Mouse (Mus musculus) lung, embryonic 16.5 days (tissue): ENCODE measurements at regions not wholly inside any gene's neighbourhood (a gene's known extent, or its start where the extent isn't known, plus 50 kb on each side); places are given as distances from the start of the nearest gene placed in this dataset.
A peak's percentile ranks its signal among the peaks of the same experiment; 100 is the strongest.

Experiments
- ATAC-seq: fragments of 200-750 bp; cut with Nextera tagmentation; 2 replicates; pipeline ENCODE4 v1.8.0; 2017; ENCODE audit warnings: low read depth, mild to moderate bottlenecking, moderate library complexity
- H3K27ac ChIP-seq: fragments of 300-500 bp; sonication (generic); 2 replicates; pipeline ENCODE4 v1.5.1; 2014; ENCODE audit warnings: mild to moderate bottlenecking, control low read depth, low read length
- H3K27me3 ChIP-seq: fragments of 300-500 bp; sonication (generic); 2 replicates; pipeline ENCODE4 v1.6.1; 2014; ENCODE audit warnings: low read depth, low read length, mixed read lengths; ENCODE audit not compliant: control insufficient read depth, insufficient read depth
- H3K36me3 ChIP-seq: fragments of 300-500 bp; sonication (generic); 2 replicates; pipeline ENCODE4 v1.6.1; 2014; ENCODE audit warnings: low read length; ENCODE audit not compliant: control insufficient read depth, insufficient read depth
- H3K4me1 ChIP-seq: fragments of 300-500 bp; sonication (generic); replicated peaks from 2 replicates; pipeline ENCODE4 v1.6.1; 2014; ENCODE audit warnings: low read length, mixed read lengths; ENCODE audit not compliant: control insufficient read depth, insufficient read depth
- H3K4me2 ChIP-seq: fragments of 300-500 bp; sonication (generic); 2 replicates; pipeline ENCODE4 v1.6.1; 2014; ENCODE audit warnings: low read depth, low read length, control low read depth
- H3K4me3 ChIP-seq: fragments of 300-500 bp; sonication (generic); 2 replicates; pipeline ENCODE4 v1.5.1; 2014; ENCODE audit warnings: mild to moderate bottlenecking, low read length, control low read depth
- H3K9ac ChIP-seq: fragments of 300-500 bp; sonication (generic); 2 replicates; pipeline ENCODE4 v1.6.1; 2014; ENCODE audit warnings: low read length, control low read depth
- H3K9me3 ChIP-seq: fragments of 300-500 bp; sonication (generic); 2 replicates; pipeline ENCODE4 v1.6.1; 2016; ENCODE audit warnings: low read length; ENCODE audit not compliant: control insufficient read depth
- WGBS: fragments of 180-500 bp; shearing (Covaris S2); extraction: QIAGEN DNeasy Blood & Tissue Kit; methylation state at CpG from one replicate; pipeline ENCODE4 v1.1.7; 2014; 5-methylcytosine and 5-hydroxymethylcytosine counted together

- Histone ChIP-seq H3K27ac (no peak overlapping the region), H3K27me3 (no peaks in the 10 kb centered on the region), H3K4me1 (no peaks in the 10 kb centered on the region), H3K4me3 (no peak overlapping the region), H3K4me2 (no peak overlapping the region), H3K36me3 (no peaks in the 10 kb centered on the region), H3K9ac (no peak overlapping the region), H3K9me3 (no peaks in the 10 kb centered on the region)
- WGBS, result 65% methylated on average over 1 of the region's 1 CpGs
- ATAC-seq, result no peak
Measured at GRCm38 (mm10) chr2:117910781-117911180, 200.9 kb upstream of the Thbs1 start.

GRCm38 (mm10) chr2:117912722-117913121 lies 199.0 kb upstream of the Thbs1 start:
- no peak overlapping the region for H3K4me3 ChIP-seq
- H3K4me1 ChIP-seq, result no peaks in the 10 kb centered on the region
- no peaks in the 10 kb centered on the region for H3K9me3 ChIP-seq
- ATAC-seq, result no peak
- no peaks in the 10 kb centered on the region for H3K27me3 ChIP-seq
- H3K9ac ChIP-seq, result no peak overlapping the region
- WGBS, result 74% methylated on average over 2 of the region's 2 CpGs
- no peaks in the 10 kb centered on the region for H3K36me3 ChIP-seq
- no peak overlapping the region for H3K27ac ChIP-seq
- no peak overlapping the region for H3K4me2 ChIP-seq

- H3K9me3 ChIP-seq, result no peaks in the 10 kb centered on the region
- WGBS, result 96% methylated on average over 4 of the region's 4 CpGs
- no peak overlapping the region for H3K27ac ChIP-seq
- ATAC-seq, result no peak
- no peaks in the 10 kb centered on the region for H3K27me3 ChIP-seq
- no peak overlapping the region for H3K4me3 ChIP-seq
- no peaks in the 10 kb centered on the region for H3K4me1 ChIP-seq
- no peak overlapping the region for H3K9ac ChIP-seq
- no peak overlapping the region for H3K4me2 ChIP-seq
- H3K36me3 ChIP-seq, result no peaks in the 10 kb centered on the region
Measured at GRCm38 (mm10) chr2:117913846-117914245, 197.8 kb upstream of the Thbs1 start.

GRCm38 (mm10) chr2:117915821-117916220 lies 195.9 kb upstream of the Thbs1 start:
- no peaks in the 10 kb centered on the region for H3K27me3 ChIP-seq
- H3K36me3 ChIP-seq, result no peaks in the 10 kb centered on the region
- H3K4me1 ChIP-seq, result no peaks in the 10 kb centered on the region
- H3K4me2 ChIP-seq, result no peak overlapping the region
- WGBS, result 63% methylated on average over 2 of the region's 2 CpGs
- no peak overlapping the region for H3K9ac ChIP-seq
- no peak overlapping the region for H3K27ac ChIP-seq
- H3K4me3 ChIP-seq, result no peak overlapping the region
- ATAC-seq, result peak; percentile 49; the same call in 1 of the 2 replicates
- H3K9me3 ChIP-seq, result no peaks in the 10 kb centered on the region

GRCm38 (mm10) chr2:117917181-117917580 lies 194.5 kb upstream of the Thbs1 start:
- H3K36me3 ChIP-seq, result no peaks in the 10 kb centered on the region
- no peak overlapping the region for H3K4me3 ChIP-seq
- WGBS, result 50% methylated on average over 3 of the region's 3 CpGs
- no peak overlapping the region for H3K9ac ChIP-seq
- H3K27ac ChIP-seq, result no peak overlapping the region
- ATAC-seq, result no peak
- no peaks in the 10 kb centered on the region for H3K27me3 ChIP-seq
- H3K9me3 ChIP-seq, result no peaks in the 10 kb centered on the region
- no peak overlapping the region for H3K4me2 ChIP-seq
- no peaks in the 10 kb centered on the region for H3K4me1 ChIP-seq

GRCm38 (mm10) chr2:117924877-117925276 lies 186.8 kb upstream of the Thbs1 start:
- no peak overlapping the region for H3K9ac ChIP-seq

GRCm38 (mm10) chr2:117925412-117925811 lies 186.3 kb upstream of the Thbs1 start:
- H3K9me3 ChIP-seq, result no peaks in the 10 kb centered on the region
- ATAC-seq, result no peak
- peaks cover 13% of the 10 kb centered on the region; the same call in 1 of the 2 replicates for H3K4me1 ChIP-seq
- WGBS, result 89% methylated on average over 5 of the region's 5 CpGs
- no peak overlapping the region for H3K27ac ChIP-seq
- H3K36me3 ChIP-seq, result no peaks in the 10 kb centered on the region
- no peaks in the 10 kb centered on the region for H3K27me3 ChIP-seq
- no peak overlapping the region for H3K4me3 ChIP-seq
- H3K4me2 ChIP-seq, result no peak overlapping the region
- no peak overlapping the region for H3K9ac ChIP-seq

More at GRCm38 (mm10) chr2:117924877-117925276, 186.8 kb upstream of the Thbs1 start:
- no peak for ATAC-seq
- Histone ChIP-seq H3K9me3 (no peaks in the 10 kb centered on the region), H3K36me3 (no peaks in the 10 kb centered on the region), H3K4me1 (peaks cover 13% of the 10 kb centered on the region; the same call in 1 of the 2 replicates), H3K27me3 (no peaks in the 10 kb centered on the region), H3K27ac (no peak overlapping the region), H3K4me3 (no peak overlapping the region), H3K4me2 (no peak overlapping the region)
- WGBS, result 63% methylated on average over 5 of the region's 5 CpGs

- Histone ChIP-seq H3K9me3 (no peaks in the 10 kb centered on the region), H3K4me3 (no peak overlapping the region), H3K36me3 (no peaks in the 10 kb centered on the region), H3K27ac (no peak overlapping the region), H3K27me3 (no peaks in the 10 kb centered on the region), H3K9ac (no peak overlapping the region), H3K4me2 (no peak overlapping the region), H3K4me1 (peaks cover 13% of the 10 kb centered on the region; the same call in 1 of the 2 replicates)
- ATAC-seq, result no peak; the same call in 1 of the 2 replicates
- 38% methylated on average over 6 of the region's 6 CpGs for whole genome bisulfite sequencing
Measured at GRCm38 (mm10) chr2:117928062-117928461, 183.6 kb upstream of the Thbs1 start.

GRCm38 (mm10) chr2:117929586-117929985 lies 182.1 kb upstream of the Thbs1 start:
- no peaks in the 10 kb centered on the region for H3K27me3 ChIP-seq
- H3K27ac ChIP-seq, result no peak overlapping the region
- no peak for ATAC-seq
- H3K4me3 ChIP-seq, result no peak overlapping the region
- H3K9ac ChIP-seq, result no peak overlapping the region
- peaks cover 13% of the 10 kb centered on the region; the same call in 1 of the 2 replicates for H3K4me1 ChIP-seq
- H3K4me2 ChIP-seq, result no peak overlapping the region
- H3K9me3 ChIP-seq, result no peaks in the 10 kb centered on the region
- no peaks in the 10 kb centered on the region for H3K36me3 ChIP-seq
- 50% methylated on average over 1 of the region's 1 CpGs for WGBS
